Mouse (Mus musculus): Measurements from ENCODE around the gene H2-Q10. TPM values are rescaled to one million over a fixed set of nuclear protein-coding genes. Genes with fewer than 3 reads are reported as not detected.
"Not testable (repeated sequence)": the region's sequence is repeated elsewhere in the genome, so short reads cannot be mapped to it uniquely, and the experiment has no call there.

H2-Q10 gene
- 0.65 and 1.2 TPM in 2 replicates for polyA plus RNA-seq (2015; fragmentation: Nextera tagmentation; extraction: Ambion mirVana)

DNA sequence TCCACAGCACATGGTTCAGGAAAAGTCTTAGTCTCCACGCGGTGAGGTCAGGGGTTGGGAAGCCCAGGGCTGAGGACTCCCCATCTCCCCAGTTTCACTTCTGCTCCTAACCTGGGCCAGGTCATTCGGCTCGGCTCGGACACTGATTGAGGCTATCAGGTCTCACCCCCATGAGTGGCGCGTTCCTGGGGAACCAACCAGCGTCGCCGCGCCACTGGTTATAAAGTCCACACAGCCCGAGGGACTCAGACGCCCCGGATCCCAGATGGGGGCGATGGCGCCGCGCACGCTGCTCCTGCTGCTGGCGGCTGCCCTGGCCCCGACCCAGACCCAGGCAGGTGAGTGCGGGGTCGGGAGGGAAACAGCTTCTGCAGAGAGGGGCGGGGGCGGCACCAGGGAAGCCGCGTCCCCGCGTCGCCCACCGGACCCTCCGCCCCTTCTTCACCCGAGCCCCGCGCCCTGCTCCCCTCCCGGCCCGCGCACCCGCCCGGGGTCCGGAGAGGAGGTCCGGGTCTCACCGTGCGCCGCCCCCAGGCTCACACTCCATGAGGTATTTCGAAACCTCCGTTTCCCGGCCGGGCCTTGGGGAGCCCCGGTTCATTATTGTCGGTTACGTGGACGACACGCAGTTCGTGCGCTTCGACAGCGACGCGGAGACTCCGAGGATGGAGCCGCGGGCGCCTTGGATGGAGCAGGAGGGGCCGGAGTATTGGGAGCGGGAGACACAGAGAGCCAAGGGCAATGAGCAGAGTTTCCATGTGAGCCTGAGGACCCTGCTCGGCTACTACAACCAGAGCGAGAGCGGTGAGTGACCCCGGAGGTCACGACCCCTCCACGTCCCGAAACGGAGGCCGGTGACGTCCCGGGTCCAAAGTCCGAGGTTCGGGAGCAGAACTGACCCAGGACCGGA lies at the start of gene H2-Q10:
Gene H2-Q10 (plus strand): TSS at position 248 of the 910 bp plus-strand sequence.
- H3K27ac ChIP-seq, result no peak within 1 kb of the TSS
- peaks cover 34% of the 10 kb centered on the region for H3K27me3 ChIP-seq
- H3K4me3 ChIP-seq, result peak within 1 kb of the TSS; percentile 44
- 0 out of 2 replicates have a peak, but pooled peaks have one; percentile 19 for ATAC-seq (ENCODE audit: insufficient number of reproducible peaks, low FRiP score, low TSS enrichment, low read depth)
- no peaks in the 10 kb centered on the region for H3K9me3 ChIP-seq
- peak within 1 kb of the TSS; percentile 89 for H3K4me2 ChIP-seq
- no peaks in the 10 kb centered on the region for H3K36me3 ChIP-seq
- WGBS, result 1% methylated on average over 79 of the region's 80 CpGs
- peaks cover 13% of the 10 kb centered on the region for H3K4me1 ChIP-seq
- H3K9ac ChIP-seq, result 0 out of 2 replicates have a peak within 1 kb of the TSS, but pooled peaks have one; percentile 26

- WGBS, result 12% methylated on average over 11 of the region's 11 CpGs
- ATAC-seq (ENCODE audit: insufficient number of reproducible peaks, low FRiP score, low TSS enrichment, low read depth); H3K4me2 ChIP-seq; H3K9me3 ChIP-seq; H3K4me3 ChIP-seq; H3K27ac ChIP-seq; H3K4me1 ChIP-seq; H3K9ac ChIP-seq; H3K36me3 ChIP-seq: not testable (repeated sequence)
- H3K27me3 ChIP-seq, result peaks cover 16% of the 10 kb centered on the region
Observed at GRCm38 (mm10) chr17:35420206-35420810, 49.6 kb upstream of the H2-Q10 start.

GRCm38 (mm10) chr17:35421331-35421730 lies 48.6 kb upstream of the H2-Q10 start:
- 89% methylated on average over 4 of the region's 4 CpGs for WGBS
- peaks cover 25% of the 10 kb centered on the region for H3K27me3 ChIP-seq
- not testable (repeated sequence) for H3K4me2 ChIP-seq; H3K27ac ChIP-seq; ATAC-seq (ENCODE audit: insufficient number of reproducible peaks, low FRiP score, low TSS enrichment, low read depth); H3K4me1 ChIP-seq; H3K4me3 ChIP-seq; H3K36me3 ChIP-seq; H3K9ac ChIP-seq; H3K9me3 ChIP-seq

GRCm38 (mm10) chr17:35422360-35422759 lies 47.5 kb upstream of the H2-Q10 start:
- not testable (repeated sequence) for H3K9me3 ChIP-seq; H3K4me2 ChIP-seq; ATAC-seq (ENCODE audit: insufficient number of reproducible peaks, low FRiP score, low TSS enrichment, low read depth); H3K36me3 ChIP-seq; H3K9ac ChIP-seq; H3K4me1 ChIP-seq; H3K27ac ChIP-seq; H3K4me3 ChIP-seq
- H3K27me3 ChIP-seq, result peaks cover 27% of the 10 kb centered on the region
- 88% methylated on average over 5 of the region's 5 CpGs for WGBS

GRCm38 (mm10) chr17:35423131-35423810 lies 46.6 kb upstream of the H2-Q10 start:
- H3K4me1 ChIP-seq; H3K27ac ChIP-seq; H3K9me3 ChIP-seq; H3K9ac ChIP-seq; ATAC-seq (ENCODE audit: insufficient number of reproducible peaks, low FRiP score, low TSS enrichment, low read depth); H3K36me3 ChIP-seq; H3K4me3 ChIP-seq; H3K4me2 ChIP-seq: not testable (repeated sequence)
- 75% methylated on average over 3 of the region's 3 CpGs for WGBS
- H3K27me3 ChIP-seq, result peaks cover 27% of the 10 kb centered on the region

- H3K27me3 ChIP-seq, result peaks cover 27% of the 10 kb centered on the region
- H3K36me3 ChIP-seq; H3K4me2 ChIP-seq; ATAC-seq (ENCODE audit: insufficient number of reproducible peaks, low FRiP score, low TSS enrichment, low read depth); H3K4me1 ChIP-seq; H3K9ac ChIP-seq; H3K4me3 ChIP-seq; H3K9me3 ChIP-seq; H3K27ac ChIP-seq: not testable (repeated sequence)
- 81% methylated on average over 3 of the region's 3 CpGs for WGBS
Observed at GRCm38 (mm10) chr17:35424106-35424505, 45.8 kb upstream of the H2-Q10 start.

- ATAC-seq (ENCODE audit: insufficient number of reproducible peaks, low FRiP score, low TSS enrichment, low read depth), result peak; percentile 53; the same call in 1 of the 2 replicates
- H3K4me1 ChIP-seq, H3K9me3 ChIP-seq, H3K27ac ChIP-seq, H3K36me3 ChIP-seq: not testable (repeated sequence)
- Histone ChIP-seq H3K4me3 (peak within 1 kb of the TSS; percentile 38), H3K4me2 (peak within 1 kb of the TSS; percentile 64), H3K9ac (0 out of 2 replicates have a peak within 1 kb of the TSS, but pooled peaks have one; percentile 28), H3K27me3 (peaks cover 27% of the 10 kb centered on the region)
- 2% methylated on average over 59 of the region's 66 CpGs for WGBS
Observed at GRCm38 (mm10) chr17:35424624-35425416, 45.1 kb upstream of the H2-Q10 start, which contains the start of gene H2-Q6. Gene H2-Q6 (plus strand): TSS chr17:35424850.

GRCm38 (mm10) chr17:35425474-35425873 lies 44.4 kb upstream of the H2-Q10 start:
- WGBS, result 21% methylated on average over 27 of the region's 28 CpGs
- H3K9me3 ChIP-seq, H3K4me1 ChIP-seq, H3K9ac ChIP-seq, H3K36me3 ChIP-seq, H3K27ac ChIP-seq: not testable (repeated sequence)
- Histone ChIP-seq H3K4me3 (peak overlapping the region; percentile 38), H3K27me3 (peaks cover 27% of the 10 kb centered on the region), H3K4me2 (peak overlapping the region; percentile 64)
- ATAC-seq (ENCODE audit: insufficient number of reproducible peaks, low FRiP score, low TSS enrichment, low read depth), result 0 out of 2 replicates have a peak, but pooled peaks have one; percentile 5

DNA sequence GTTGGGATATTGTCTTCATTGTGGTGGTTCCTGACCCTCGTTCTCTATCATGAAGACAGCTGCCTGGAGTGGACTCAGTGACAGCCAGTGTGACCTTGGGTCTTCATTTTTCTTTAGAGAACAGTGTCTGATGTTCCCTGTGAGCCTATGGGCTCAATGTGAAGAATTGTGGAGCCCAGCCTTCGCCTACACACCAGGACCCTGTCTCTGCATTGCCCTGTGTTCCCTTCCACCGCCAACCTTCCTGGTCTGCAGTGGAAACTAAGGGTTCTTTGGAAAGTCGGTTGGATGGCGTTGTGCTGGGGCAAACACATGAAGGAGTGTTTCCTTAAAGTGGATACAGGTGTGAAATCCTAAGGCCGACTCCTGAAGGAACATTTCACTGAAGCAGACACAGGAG lies 41.0 kb upstream of the H2-Q10 start:
- not testable (repeated sequence) for ATAC-seq (ENCODE audit: insufficient number of reproducible peaks, low FRiP score, low TSS enrichment, low read depth); H3K27ac ChIP-seq
- WGBS, result 81% methylated on average over 6 of the region's 6 CpGs

GRCm38 (mm10) chr17:35430671-35431070 lies 39.2 kb upstream of the H2-Q10 start:
- not testable (repeated sequence) for H3K4me2 ChIP-seq; H3K4me3 ChIP-seq; H3K36me3 ChIP-seq; H3K27ac ChIP-seq; H3K27me3 ChIP-seq; H3K9ac ChIP-seq; ATAC-seq (ENCODE audit: insufficient number of reproducible peaks, low FRiP score, low TSS enrichment, low read depth); H3K4me1 ChIP-seq; H3K9me3 ChIP-seq
- WGBS, result 85% methylated on average over 6 of the region's 6 CpGs

More for the DNA sequence above, 41.0 kb upstream of the H2-Q10 start:
- not testable (repeated sequence) for H3K36me3 ChIP-seq, H3K4me1 ChIP-seq, H3K9ac ChIP-seq, H3K4me3 ChIP-seq, H3K9me3 ChIP-seq, H3K4me2 ChIP-seq
- H3K27me3 ChIP-seq, result peaks cover 21% of the 10 kb centered on the region

- not testable (repeated sequence) for H3K4me1 ChIP-seq, H3K4me2 ChIP-seq, H3K9ac ChIP-seq, H3K27me3 ChIP-seq, H3K36me3 ChIP-seq, H3K27ac ChIP-seq, H3K9me3 ChIP-seq, H3K4me3 ChIP-seq
- WGBS, result 85% methylated on average over 3 of the region's 3 CpGs
- ATAC-seq (ENCODE audit: insufficient number of reproducible peaks, low FRiP score, low TSS enrichment, low read depth), result 0 out of 2 replicates have a peak, but pooled peaks have one; percentile 20
Observed at GRCm38 (mm10) chr17:35432167-35432566, 37.7 kb upstream of the H2-Q10 start.
